Comparison of ENCODE assay signal across 17 mouse cellular contexts in the genomic region with DNA sequence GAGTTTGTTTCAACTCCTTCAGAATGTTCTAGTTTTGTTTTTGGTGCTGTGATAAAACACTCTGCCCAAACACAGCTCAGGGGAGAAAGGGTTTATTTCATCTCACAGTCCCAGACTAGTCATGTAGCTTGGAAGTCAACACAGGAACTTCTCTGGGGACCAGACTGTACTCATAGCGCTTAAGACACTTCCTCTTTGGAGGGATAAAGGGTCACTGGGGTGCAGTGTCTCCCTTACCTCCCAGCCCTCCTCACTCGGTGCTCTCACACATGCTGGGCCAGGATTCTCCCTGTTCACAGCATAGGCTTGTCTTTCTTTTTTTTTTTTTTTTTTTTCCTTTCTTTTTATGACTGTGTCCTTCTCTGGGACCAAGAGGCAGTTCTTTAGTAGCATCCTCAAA.
"Had no signal": no experiment of that assay in that cellular context is flagged by ENCODE, and none has a peak within 500 bp of the region (broad histone marks: within the 10 kb centered on the region; RNA-seq: fewer than 3 reads in every experiment).

No protein-coding gene starts in this region.

- DNase-seq: left cerebral cortex, postnatal 4 days; liver; liver, embryonic 13.5 days; liver, postnatal 0 days; lung, adult 18-20 months; lung, adult 2 months; lung, embryonic 14.5 days; lung, postnatal 10 days; lung, postnatal 14 days; lung, postnatal 36 days; lung, postnatal 4 days; midbrain, embryonic 14.5 days had no signal

- ATAC-seq: liver, embryonic 12.5 days; liver, postnatal 0 days; lung, postnatal 0 days; midbrain, embryonic 13.5 days; midbrain, embryonic 15.5 days; midbrain, embryonic 16.5 days had no signal
